Mouse (Mus musculus) lung, postnatal 0 days (tissue): ENCODE measurements at regions not wholly inside any gene's neighbourhood (a gene's known extent, or its start where the extent isn't known, plus 50 kb on each side); places are given as distances from the start of the nearest gene placed in this dataset.

Experiments used
- ATAC-seq: fragments of 200-750 bp; cut with Nextera tagmentation; 2 replicates; pipeline ENCODE4 v1.8.0; 2017; ENCODE audit warnings: moderate library complexity
- DNase-seq: peaks from one replicate; pipeline ENCODE4 v3.0.0-alpha.2; 2016; ENCODE audit warnings: low spot score
- H3K27ac ChIP-seq: fragments of 300-500 bp; sonication (generic); 2 replicates; pipeline ENCODE4 v1.5.1; 2014; ENCODE audit warnings: antibody characterized with exemption, mild to moderate bottlenecking, low read length, mixed read lengths
- H3K27me3 ChIP-seq: fragments of 300-500 bp; sonication (generic); replicated peaks from 2 replicates; pipeline ENCODE4 v1.6.1; 2014; ENCODE audit warnings: low read length, mixed read lengths; ENCODE audit not compliant: insufficient read depth
- H3K36me3 ChIP-seq: fragments of 300-500 bp; sonication (generic); 2 replicates; pipeline ENCODE4 v1.6.1; 2014; ENCODE audit warnings: low read length, mixed read lengths; ENCODE audit not compliant: insufficient read depth
- H3K4me1 ChIP-seq: fragments of 300-500 bp; sonication (generic); 2 replicates; pipeline ENCODE4 v1.6.1; 2014; ENCODE audit warnings: antibody characterized with exemption, low read depth, low read length, mixed read lengths; ENCODE audit not compliant: insufficient read depth
- H3K4me2 ChIP-seq: fragments of 300-500 bp; sonication (generic); replicated peaks from 2 replicates; pipeline ENCODE4 v1.6.1; 2014; ENCODE audit warnings: low read depth, mild to moderate bottlenecking, low read length, moderate library complexity, mixed read lengths
- H3K4me3 ChIP-seq: fragments of 300-500 bp; sonication (generic); 2 replicates; pipeline ENCODE4 v1.5.1; 2014; ENCODE audit warnings: low read depth, low read length
- H3K9ac ChIP-seq: fragments of 300-500 bp; sonication (generic); replicated peaks from 2 replicates; pipeline ENCODE4 v1.6.1; 2014; ENCODE audit warnings: low read depth, mild to moderate bottlenecking
- H3K9me3 ChIP-seq: fragments of 300-500 bp; sonication (generic); 2 replicates; pipeline ENCODE4 v1.6.1; 2016; ENCODE audit warnings: low read length, mixed read lengths
- CTCF ChIP-seq: IDR thresholded peaks from 2 replicates; pipeline ENCODE4 v1.5.1; 2016; ENCODE audit warnings: antibody characterized with exemption, mild to moderate bottlenecking
- EP300 ChIP-seq: IDR thresholded peaks from 2 replicates; pipeline ENCODE4 v1.6.1; 2016; ENCODE audit warnings: antibody characterized with exemption, mild to moderate bottlenecking, control low read depth
- WGBS: fragments of 180-500 bp; shearing (Covaris S2); extraction: QIAGEN DNeasy Blood & Tissue Kit; methylation state at CpG from one replicate; pipeline ENCODE4 v1.1.7; 2014; 5-methylcytosine and 5-hydroxymethylcytosine counted together

- Histone ChIP-seq H3K36me3 (no peaks in the 10 kb centered on the region), H3K4me1 (no peaks in the 10 kb centered on the region), H3K27ac (no peak overlapping the region), H3K9me3 (no peaks in the 10 kb centered on the region), H3K27me3 (no peaks in the 10 kb centered on the region), H3K4me2 (no peak overlapping the region), H3K4me3 (no peak overlapping the region), H3K9ac (no peak overlapping the region)
- ATAC-seq, result no peak
- DNase-seq, result no peak
- no peak for TF ChIP-seq CTCF
- no peak for TF ChIP-seq EP300
- WGBS, result 38% methylated on average over 4 of the region's 4 CpGs
Observed at GRCm38 (mm10) chr5:46212845-46213468, 355.5 kb upstream of the Lcorl start.

- Histone ChIP-seq H3K9me3 (no peaks in the 10 kb centered on the region), H3K27ac (no peak overlapping the region), H3K36me3 (no peaks in the 10 kb centered on the region), H3K4me2 (no peak overlapping the region), H3K4me1 (no peaks in the 10 kb centered on the region), H3K9ac (no peak overlapping the region), H3K4me3 (no peak overlapping the region), H3K27me3 (no peaks in the 10 kb centered on the region)
- no peak for DNase-seq
- TF ChIP-seq CTCF (no peak), EP300 (no peak)
- 53% methylated on average over 2 of the region's 2 CpGs for WGBS
- no peak for ATAC-seq
Observed at GRCm38 (mm10) chr5:46209076-46209475, 351.7 kb upstream of the Lcorl start.

- WGBS, result 69% methylated on average over 4 of the region's 4 CpGs
- no peaks in the 10 kb centered on the region for H3K36me3 ChIP-seq
- no peak; the same call in none of the 2 replicates for ATAC-seq
- no peak overlapping the region for H3K9ac ChIP-seq
- H3K9me3 ChIP-seq, result no peaks in the 10 kb centered on the region
- H3K4me2 ChIP-seq, result no peak overlapping the region
- no peak overlapping the region for H3K27ac ChIP-seq
- no peaks in the 10 kb centered on the region for H3K27me3 ChIP-seq
- TF ChIP-seq CTCF, result no peak
- no peak for TF ChIP-seq EP300
- no peak overlapping the region for H3K4me3 ChIP-seq
- DNase-seq, result no peak
- H3K4me1 ChIP-seq, result no peaks in the 10 kb centered on the region
Observed at GRCm38 (mm10) chr5:46203744-46204143, 346.3 kb upstream of the Lcorl start.

- ATAC-seq, result no peak
- no peak overlapping the region for H3K9ac ChIP-seq
- H3K27ac ChIP-seq, result no peak overlapping the region
- no peak for TF ChIP-seq CTCF
- TF ChIP-seq EP300, result no peak
- no peak for DNase-seq
- no peaks in the 10 kb centered on the region for H3K36me3 ChIP-seq
- H3K27me3 ChIP-seq, result no peaks in the 10 kb centered on the region
- H3K4me2 ChIP-seq, result no peak overlapping the region
- H3K4me1 ChIP-seq, result no peaks in the 10 kb centered on the region
- no peak overlapping the region for H3K4me3 ChIP-seq
- H3K9me3 ChIP-seq, result no peaks in the 10 kb centered on the region
- WGBS, result 81% methylated on average over 2 of the region's 2 CpGs
Observed at GRCm38 (mm10) chr5:46202457-46202772, 345.0 kb upstream of the Lcorl start.

GRCm38 (mm10) chr5:46201639-46202456 is 344.4 kb upstream of the Lcorl start:
- H3K4me2 ChIP-seq, result no peak overlapping the region
- ATAC-seq (no peak), DNase-seq (no peak)
- H3K4me1 ChIP-seq, result no peaks in the 10 kb centered on the region
- H3K9ac ChIP-seq, result no peak overlapping the region
- no peak overlapping the region for H3K4me3 ChIP-seq
- WGBS, result 77% methylated on average over 6 of the region's 6 CpGs
- no peaks in the 10 kb centered on the region for H3K9me3 ChIP-seq
- H3K27me3 ChIP-seq, result no peaks in the 10 kb centered on the region
- TF ChIP-seq CTCF (no peak), EP300 (no peak)
- no peaks in the 10 kb centered on the region for H3K36me3 ChIP-seq
- H3K27ac ChIP-seq, result no peak overlapping the region

- WGBS, result 80% methylated on average over 2 of the region's 2 CpGs
- no peak overlapping the region for H3K4me2 ChIP-seq
- no peaks in the 10 kb centered on the region for H3K4me1 ChIP-seq
- ATAC-seq (no peak), DNase-seq (no peak)
- H3K27ac ChIP-seq, result no peak overlapping the region
- no peaks in the 10 kb centered on the region for H3K27me3 ChIP-seq
- H3K4me3 ChIP-seq, result no peak overlapping the region
- no peaks in the 10 kb centered on the region for H3K9me3 ChIP-seq
- no peak overlapping the region for H3K9ac ChIP-seq
- TF ChIP-seq CTCF (no peak), EP300 (no peak)
- H3K36me3 ChIP-seq, result no peaks in the 10 kb centered on the region
Observed at GRCm38 (mm10) chr5:46186908-46187307, 329.5 kb upstream of the Lcorl start.
